Mouse (Mus musculus) midbrain, embryonic 14.5 days (tissue): ENCODE measurements at regions not wholly inside any gene's neighbourhood (a gene's known extent, or its start where the extent isn't known, plus 50 kb on each side); places are given as distances from the start of the nearest gene placed in this dataset.

Experiments
- ATAC-seq: fragments of 200-750 bp; cut with Nextera tagmentation; 2 replicates; pipeline ENCODE4 v1.8.0; 2017; ENCODE audit warnings: moderate number of reproducible peaks, moderate library complexity; ENCODE audit not compliant: low FRiP score, low TSS enrichment
- DNase-seq: peaks from one replicate; pipeline ENCODE4 v3.0.0-alpha.2; 2015
- H3K27ac ChIP-seq: fragments of 300-500 bp; sonication (generic); replicated peaks from 2 replicates; pipeline ENCODE4 v1.5.1; 2014; ENCODE audit warnings: mild to moderate bottlenecking, low read depth, low read length, moderate library complexity
- H3K27me3 ChIP-seq: fragments of 300-500 bp; sonication (generic); 2 replicates; pipeline ENCODE4 v1.6.1; 2014; ENCODE audit warnings: low read length, control low read depth, mixed read lengths; ENCODE audit not compliant: control insufficient read depth, insufficient read depth
- H3K36me3 ChIP-seq: fragments of 300-500 bp; sonication (generic); 2 replicates; pipeline ENCODE4 v1.6.1; 2014; ENCODE audit warnings: low read length, control low read depth; ENCODE audit not compliant: control insufficient read depth, insufficient read depth
- H3K4me1 ChIP-seq: fragments of 300-500 bp; sonication (generic); 2 replicates; pipeline ENCODE4 v1.6.1; 2014; ENCODE audit warnings: mild to moderate bottlenecking, antibody characterized with exemption, low read length, control low read depth; ENCODE audit not compliant: control insufficient read depth, insufficient read depth
- H3K4me2 ChIP-seq: fragments of 300-500 bp; sonication (generic); 2 replicates; pipeline ENCODE4 v1.6.1; 2014; ENCODE audit warnings: mild to moderate bottlenecking, low read length, moderate library complexity
- H3K4me3 ChIP-seq: fragments of 300-500 bp; sonication (generic); replicated peaks from 2 replicates; pipeline ENCODE4 v1.5.1; 2014; ENCODE audit warnings: low read depth, low read length
- H3K9ac ChIP-seq: fragments of 300-500 bp; sonication (generic); replicated peaks from 2 replicates; pipeline ENCODE4 v1.6.1; 2014; ENCODE audit warnings: mild to moderate bottlenecking, low read length, moderate library complexity
- H3K9me3 ChIP-seq: fragments of 300-500 bp; sonication (generic); 2 replicates; pipeline ENCODE4 v1.6.1; 2016; ENCODE audit warnings: low read length, control low read depth, mixed read lengths; ENCODE audit not compliant: control insufficient read depth
- WGBS: fragments of 180-500 bp; shearing (Covaris S2); extraction: QIAGEN DNeasy Blood & Tissue Kit; methylation state at CpG from one replicate; pipeline ENCODE4 v1.1.7; 2014; 5-methylcytosine and 5-hydroxymethylcytosine counted together

DNA sequence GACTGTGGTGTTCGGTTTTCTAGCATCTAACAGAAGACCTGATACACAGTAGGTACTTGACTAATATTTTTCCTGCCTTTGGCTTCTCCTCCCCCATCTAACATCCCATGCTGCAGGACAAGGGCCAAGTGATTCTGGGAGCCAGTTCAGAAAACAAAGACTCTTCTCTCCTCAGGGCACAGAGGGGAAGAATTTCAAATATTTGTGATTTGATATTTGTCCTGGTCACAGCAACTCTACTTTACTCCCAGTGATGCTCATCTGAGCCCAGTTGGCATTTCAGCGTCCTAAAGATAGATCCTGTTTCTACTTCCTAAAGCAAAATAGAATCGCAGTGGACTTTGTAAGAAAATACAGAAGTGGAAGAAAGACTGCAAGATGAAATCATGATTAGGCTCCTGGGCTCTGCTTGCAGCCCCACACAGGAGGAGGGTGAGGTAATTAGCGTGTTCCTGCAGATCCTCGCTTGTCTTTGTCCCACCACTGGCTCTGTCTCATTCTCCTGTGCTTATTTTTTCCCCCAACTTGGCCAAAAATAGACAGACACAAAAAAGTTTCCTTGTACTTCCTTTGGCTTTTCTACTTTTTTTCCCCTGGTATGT is 84.6 kb upstream of the Mkln1 start:
- Histone ChIP-seq H3K4me2 (no peak overlapping the region), H3K9ac (no peak overlapping the region), H3K27ac (no peak overlapping the region), H3K27me3 (0 out of 2 replicates have a peak, but pooled peaks cover 6% of the 10 kb centered on the region), H3K4me1 (no peaks in the 10 kb centered on the region), H3K9me3 (0 out of 2 replicates have a peak, but pooled peaks cover 5% of the 10 kb centered on the region), H3K36me3 (no peaks in the 10 kb centered on the region), H3K4me3 (no peak overlapping the region)
- no peak for DNase-seq
- no peak for ATAC-seq
- 87% methylated on average over 5 of the region's 5 CpGs for WGBS

DNA sequence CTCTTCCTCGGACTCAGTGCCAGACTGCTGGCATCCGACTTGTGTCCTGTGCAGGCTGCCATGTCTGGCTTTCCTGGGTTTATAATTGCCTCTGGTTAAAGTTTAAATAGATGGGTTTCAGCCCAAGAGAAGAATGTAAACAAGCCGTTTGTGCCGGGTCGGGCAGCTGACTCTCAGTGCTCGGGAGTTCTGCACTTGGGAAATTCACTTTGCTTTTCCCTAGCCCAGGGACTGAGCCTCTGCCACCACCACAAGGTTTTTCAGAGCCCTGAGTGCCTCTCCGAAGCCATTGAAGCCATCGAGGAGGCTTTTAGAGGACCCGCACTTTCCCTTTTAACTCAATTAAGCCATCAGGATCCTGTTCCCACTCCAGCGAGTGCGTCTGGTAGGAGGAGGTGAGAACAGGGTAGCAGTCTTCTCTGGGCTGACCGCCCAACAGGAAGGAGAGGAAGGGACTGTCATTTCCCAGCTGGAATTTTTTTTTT is 80.8 kb upstream of the Mkln1 start:
- 0 out of 2 replicates have a peak overlapping the region, but pooled peaks have one; percentile 13 for H3K4me2 ChIP-seq
- H3K9me3 ChIP-seq, result no peaks in the 10 kb centered on the region
- H3K9ac ChIP-seq, result no peak overlapping the region
- 18% methylated on average over 12 of the region's 12 CpGs for WGBS
- H3K36me3 ChIP-seq, result no peaks in the 10 kb centered on the region
- H3K4me1 ChIP-seq, result no peaks in the 10 kb centered on the region
- DNase-seq, result no peak
- 0 out of 2 replicates have a peak, but pooled peaks cover 6% of the 10 kb centered on the region for H3K27me3 ChIP-seq
- ATAC-seq, result no peak
- H3K27ac ChIP-seq, result no peak overlapping the region
- no peak overlapping the region for H3K4me3 ChIP-seq

DNA sequence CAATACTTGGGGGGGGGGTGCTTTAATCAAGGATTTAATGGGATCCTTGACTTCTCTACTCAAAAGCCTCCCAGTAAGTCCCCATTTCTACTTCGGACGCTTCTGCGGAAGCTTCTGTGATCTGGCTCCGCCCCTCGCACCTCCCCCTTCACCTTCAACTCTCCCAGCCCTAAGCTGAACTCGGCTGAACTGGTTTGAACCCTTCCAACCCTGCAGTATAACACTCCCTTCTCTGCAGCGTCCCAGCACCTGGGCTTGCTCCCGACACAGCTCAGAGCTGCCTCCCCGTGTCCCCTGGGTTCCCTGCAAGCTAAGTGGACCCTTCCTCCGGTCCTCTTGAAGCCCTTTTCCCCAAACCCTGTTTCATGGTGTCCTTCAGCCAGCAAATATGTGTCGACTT is 80.0 kb upstream of the Mkln1 start:
- no peak overlapping the region for H3K4me3 ChIP-seq
- WGBS, result 8% methylated on average over 11 of the region's 11 CpGs
- H3K27me3 ChIP-seq, result 0 out of 2 replicates have a peak, but pooled peaks cover 6% of the 10 kb centered on the region
- H3K4me2 ChIP-seq, result peak overlapping the region; percentile 22; the same call in 1 of the 2 replicates
- no peaks in the 10 kb centered on the region for H3K36me3 ChIP-seq
- DNase-seq (peak; percentile 38), ATAC-seq (no peak)
- no peak overlapping the region for H3K9ac ChIP-seq
- no peak overlapping the region for H3K27ac ChIP-seq
- H3K4me1 ChIP-seq, result no peaks in the 10 kb centered on the region
- no peaks in the 10 kb centered on the region for H3K9me3 ChIP-seq

DNA sequence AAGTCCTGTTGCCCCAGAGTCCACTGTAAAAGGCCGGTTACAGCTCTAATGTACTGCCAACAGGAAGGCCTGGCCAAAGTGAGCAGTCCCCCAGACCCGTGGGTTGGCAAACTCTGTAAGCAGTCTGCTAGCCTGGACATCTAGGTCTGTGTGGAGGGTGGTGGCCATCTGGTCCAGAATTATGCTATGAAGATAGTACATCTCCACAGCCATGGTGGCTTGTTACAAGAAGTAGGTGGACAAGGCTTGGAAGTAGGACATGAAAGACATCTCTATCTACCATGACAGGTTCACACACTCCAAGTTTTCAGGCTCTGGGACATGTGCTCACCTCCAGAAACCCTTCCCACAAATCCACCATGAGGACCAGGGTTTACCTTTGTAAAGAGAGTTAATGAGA is 79.1 kb upstream of the Mkln1 start:
- Histone ChIP-seq H3K9me3 (no peaks in the 10 kb centered on the region), H3K27me3 (0 out of 2 replicates have a peak, but pooled peaks cover 6% of the 10 kb centered on the region), H3K27ac (no peak overlapping the region), H3K4me1 (no peaks in the 10 kb centered on the region), H3K4me3 (no peak overlapping the region), H3K36me3 (no peaks in the 10 kb centered on the region), H3K4me2 (no peak overlapping the region), H3K9ac (no peak overlapping the region)
- WGBS, result 90% methylated on average over 2 of the region's 2 CpGs
- ATAC-seq (no peak), DNase-seq (no peak)

DNA sequence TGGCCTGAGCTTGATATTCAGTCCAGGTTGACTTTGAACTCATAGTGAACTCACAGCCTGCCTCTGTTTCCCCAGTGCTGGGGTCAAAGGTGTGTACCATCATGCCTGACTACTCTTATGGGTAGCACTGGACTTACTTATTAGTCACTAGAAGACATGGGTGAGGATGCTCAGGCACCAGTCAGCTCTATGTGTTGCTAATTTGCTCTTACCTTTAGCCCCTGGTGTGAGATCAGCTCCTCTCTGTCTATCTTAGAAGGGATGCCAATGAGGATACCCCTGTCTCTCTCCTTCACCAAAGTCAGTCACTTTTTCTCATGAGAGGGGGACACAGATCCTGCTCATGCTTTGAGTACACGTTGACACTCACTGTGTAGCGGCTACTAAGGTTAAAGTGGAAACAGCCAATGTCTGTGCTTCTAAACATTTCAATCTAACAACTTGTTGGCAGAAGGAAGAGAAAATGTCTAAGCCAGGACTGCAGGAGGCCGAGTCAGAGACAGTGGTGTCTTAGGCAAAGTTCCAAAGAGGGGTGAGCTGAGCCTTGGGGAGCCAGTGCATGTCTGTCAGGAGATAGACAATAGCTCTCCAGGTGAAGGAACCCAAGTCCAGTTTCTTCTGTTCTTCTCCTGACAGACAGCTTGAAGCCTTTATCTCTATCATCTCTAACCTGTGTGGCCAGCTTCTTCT is 78.2 kb upstream of the Mkln1 start:
- DNase-seq (no peak), ATAC-seq (no peak)
- no peaks in the 10 kb centered on the region for H3K9me3 ChIP-seq
- WGBS, result 73% methylated on average over 3 of the region's 3 CpGs
- H3K4me1 ChIP-seq, result 0 out of 2 replicates have a peak, but pooled peaks cover 4% of the 10 kb centered on the region
- H3K36me3 ChIP-seq, result no peaks in the 10 kb centered on the region
- no peak overlapping the region for H3K4me2 ChIP-seq
- H3K9ac ChIP-seq, result no peak overlapping the region
- H3K4me3 ChIP-seq, result no peak overlapping the region
- H3K27ac ChIP-seq, result no peak overlapping the region
- H3K27me3 ChIP-seq, result 0 out of 2 replicates have a peak, but pooled peaks cover 6% of the 10 kb centered on the region

DNA sequence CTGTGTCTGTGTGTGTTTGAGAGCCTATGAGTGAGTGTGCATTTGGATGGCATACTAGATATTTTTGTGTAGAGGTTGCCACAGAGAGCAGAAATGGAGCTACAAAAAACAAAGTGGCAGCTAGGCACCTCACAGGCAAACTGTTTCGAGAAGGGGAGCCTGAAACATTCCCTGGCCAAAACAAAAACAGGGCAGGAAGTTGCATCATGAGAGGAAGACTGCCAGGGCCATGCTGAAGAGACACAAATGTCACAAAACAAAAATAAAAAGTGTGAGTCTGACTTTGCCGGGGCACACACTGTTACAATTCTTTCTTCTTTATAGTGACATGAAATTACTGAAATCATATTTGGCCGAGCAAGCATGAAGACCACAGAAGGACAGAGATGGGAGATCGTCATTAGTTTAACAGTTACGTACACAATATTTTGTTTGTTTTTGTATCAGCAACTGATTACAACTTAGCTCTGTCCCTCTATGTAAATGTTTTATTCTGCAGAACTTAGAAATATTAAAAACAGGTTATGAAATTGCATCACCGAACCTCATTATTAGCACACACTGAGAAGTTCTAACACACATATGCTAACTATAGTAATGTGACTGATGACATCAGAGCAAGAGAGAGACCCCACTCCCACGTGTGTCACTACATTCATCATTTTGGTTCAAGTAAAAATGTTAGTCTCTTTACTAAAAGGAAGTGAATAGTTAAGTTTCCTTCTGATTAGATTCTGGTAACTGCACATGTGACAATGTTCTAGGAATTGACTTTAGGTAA is 77.3 kb upstream of the Mkln1 start:
- Histone ChIP-seq H3K9ac (no peak overlapping the region), H3K4me3 (no peak overlapping the region), H3K27me3 (0 out of 2 replicates have a peak, but pooled peaks cover 6% of the 10 kb centered on the region), H3K4me1 (0 out of 2 replicates have a peak, but pooled peaks cover 4% of the 10 kb centered on the region), H3K27ac (no peak overlapping the region), H3K4me2 (no peak overlapping the region), H3K36me3 (no peaks in the 10 kb centered on the region), H3K9me3 (no peaks in the 10 kb centered on the region)
- ATAC-seq, result no peak
- no peak for DNase-seq
- WGBS, result 84% methylated on average over 7 of the region's 7 CpGs

DNA sequence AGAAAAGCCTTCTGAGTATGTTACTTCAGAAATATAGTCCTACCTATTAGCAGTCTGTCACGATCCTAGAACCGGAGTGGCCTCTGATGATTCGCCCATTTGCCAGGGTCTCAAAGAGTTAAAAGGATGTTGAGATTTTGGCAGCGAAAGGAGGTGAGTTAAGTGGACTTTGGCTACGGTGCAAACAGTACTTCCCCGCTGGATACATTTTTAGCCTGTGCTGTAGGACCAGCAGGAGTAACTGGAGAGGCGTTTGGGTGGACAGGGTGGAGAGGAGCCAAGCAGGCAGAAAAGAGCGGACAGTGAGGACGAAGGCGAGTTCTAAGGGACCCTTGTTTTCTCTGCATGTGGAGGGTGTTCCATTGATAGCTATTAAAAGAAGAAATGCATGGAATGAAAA is 76.6 kb upstream of the Mkln1 start:
- ATAC-seq (no peak), DNase-seq (no peak)
- 77% methylated on average over 10 of the region's 10 CpGs for WGBS

DNA sequence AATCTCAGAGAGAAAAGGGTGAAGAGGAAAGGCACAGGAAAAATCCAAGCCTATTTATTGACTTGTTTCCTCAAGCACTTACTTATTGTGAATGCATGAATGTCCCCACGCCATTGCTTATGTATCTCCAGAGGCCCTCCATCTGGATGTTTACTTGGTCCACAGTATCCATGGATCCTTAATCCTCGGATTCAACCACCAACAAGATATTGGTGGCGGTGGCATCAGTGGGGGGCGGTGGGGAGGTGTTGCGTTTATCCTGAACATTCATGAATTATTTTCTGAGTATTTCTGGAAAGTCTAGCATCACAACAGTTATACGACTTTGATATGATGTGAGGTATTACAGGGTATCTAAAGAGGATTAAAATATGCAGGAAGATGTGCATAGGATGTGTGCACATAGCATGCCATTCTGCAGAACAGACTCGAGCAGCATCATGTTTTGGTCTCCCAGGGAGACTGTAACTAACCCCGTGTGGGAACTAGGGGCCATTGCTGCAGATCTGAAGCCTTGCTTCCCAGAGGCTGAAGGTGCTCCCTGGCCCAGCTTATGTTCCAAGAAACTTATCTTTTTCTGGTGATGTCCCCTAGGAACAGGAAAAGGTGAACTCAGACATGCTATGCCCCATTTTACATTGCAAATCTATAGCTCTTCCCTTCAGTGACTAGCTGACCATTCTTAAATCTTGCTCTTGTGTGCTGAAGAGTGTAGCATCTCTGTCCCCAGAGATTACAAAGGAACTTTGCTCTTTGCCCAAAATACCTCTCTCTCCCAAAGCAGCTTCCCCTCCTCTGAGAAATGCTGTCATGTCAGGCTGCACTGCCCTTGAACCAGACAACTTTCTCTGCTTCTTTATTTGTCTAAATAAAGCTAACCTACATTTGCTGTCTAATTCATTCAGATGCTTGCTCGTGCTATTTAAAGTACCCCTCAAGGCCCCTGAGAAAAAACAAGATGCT is 75.0 kb upstream of the Mkln1 start:
- no peak overlapping the region for H3K27ac ChIP-seq
- WGBS, result 53% methylated on average over 9 of the region's 9 CpGs
- 0 out of 2 replicates have a peak, but pooled peaks cover 3% of the 10 kb centered on the region for H3K27me3 ChIP-seq
- H3K4me2 ChIP-seq, result no peak overlapping the region
- no peak overlapping the region for H3K9ac ChIP-seq
- no peak for ATAC-seq
- DNase-seq, result peak; percentile 9
- no peak overlapping the region for H3K4me3 ChIP-seq
- no peaks in the 10 kb centered on the region for H3K9me3 ChIP-seq
- H3K4me1 ChIP-seq, result 0 out of 2 replicates have a peak, but pooled peaks cover 4% of the 10 kb centered on the region
- H3K36me3 ChIP-seq, result no peaks in the 10 kb centered on the region

More for the DNA sequence above, 76.6 kb upstream of the Mkln1 start:
- no peak overlapping the region for H3K4me2 ChIP-seq
- H3K9me3 ChIP-seq, result no peaks in the 10 kb centered on the region
- no peak overlapping the region for H3K9ac ChIP-seq
- 0 out of 2 replicates have a peak, but pooled peaks cover 4% of the 10 kb centered on the region for H3K4me1 ChIP-seq
- H3K27me3 ChIP-seq, result 0 out of 2 replicates have a peak, but pooled peaks cover 6% of the 10 kb centered on the region
- H3K4me3 ChIP-seq, result no peak overlapping the region
- H3K27ac ChIP-seq, result no peak overlapping the region
- no peaks in the 10 kb centered on the region for H3K36me3 ChIP-seq
